Mouse (Mus musculus) cerebellum, adult 8-10 months (tissue): Measurements from ENCODE around the gene Serpina1f.
A peak's percentile ranks its signal among the peaks of the same experiment; 100 is the strongest.

Source experiments
- DNase-seq: peaks from one replicate; pipeline ENCODE4 v3.0.0; 2022

Gene Serpina1f

DNA sequence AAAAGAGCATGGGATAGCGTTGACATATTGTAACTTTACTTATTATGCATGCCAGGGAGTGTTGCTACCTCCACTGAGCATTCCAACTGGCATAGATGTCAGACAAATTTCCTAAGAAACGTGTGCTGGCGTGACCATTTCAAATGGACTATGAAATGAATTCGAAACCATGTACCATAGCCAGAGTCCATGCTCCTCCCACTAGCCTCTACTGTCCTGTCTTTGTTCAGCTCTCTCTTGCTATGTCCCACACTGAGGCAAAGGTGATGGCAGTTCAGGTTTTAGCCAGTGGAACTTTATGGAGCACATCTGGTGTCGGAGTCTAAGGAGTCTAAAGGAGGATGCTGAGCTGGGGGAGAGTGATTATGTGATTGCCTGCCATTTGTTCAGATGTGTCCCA, 35.3 kb downstream of the Serpina1f start:
- no peak for DNase-seq

DNA sequence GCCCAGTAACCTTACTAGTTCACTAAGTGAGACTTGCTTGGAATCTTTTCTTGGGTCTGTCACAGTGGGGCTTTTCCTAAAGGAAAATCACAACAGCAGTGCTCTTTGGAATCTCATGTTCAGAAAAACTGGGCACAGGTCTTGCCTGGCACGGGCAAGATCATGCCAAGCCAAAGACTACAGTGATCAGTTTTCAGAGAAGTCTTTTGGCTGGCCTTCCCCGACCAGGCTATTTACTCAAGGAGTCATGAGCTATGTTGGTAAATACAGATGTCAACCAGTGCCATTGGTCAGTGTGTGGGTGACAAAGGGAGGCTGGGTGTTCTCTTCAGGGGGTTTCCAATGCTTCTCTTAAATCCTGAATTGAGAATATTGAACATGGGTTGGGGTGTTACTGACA, 36.2 kb downstream of the Serpina1f start:
- no peak for DNase-seq

DNA sequence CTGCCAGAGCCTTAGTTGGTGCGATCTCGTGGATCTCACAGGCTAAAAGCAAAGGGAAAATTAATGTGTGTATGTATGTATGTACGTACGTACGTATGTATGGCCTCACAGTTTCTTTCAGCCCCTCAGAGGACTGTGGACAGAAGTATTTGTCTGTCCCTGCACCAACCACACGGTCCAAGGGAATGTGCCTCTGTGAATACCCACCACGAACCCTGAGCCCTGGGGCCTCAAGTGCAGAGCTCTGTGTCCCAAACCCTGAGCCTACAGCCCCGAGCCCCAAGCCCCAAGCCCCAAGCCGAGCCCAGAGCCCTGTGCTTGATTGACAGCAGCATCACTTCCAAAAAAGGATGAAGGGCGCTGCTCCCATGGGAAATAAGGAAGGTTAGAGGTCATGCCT, 37.3 kb downstream of the Serpina1f start:
- DNase-seq: no peak

DNA sequence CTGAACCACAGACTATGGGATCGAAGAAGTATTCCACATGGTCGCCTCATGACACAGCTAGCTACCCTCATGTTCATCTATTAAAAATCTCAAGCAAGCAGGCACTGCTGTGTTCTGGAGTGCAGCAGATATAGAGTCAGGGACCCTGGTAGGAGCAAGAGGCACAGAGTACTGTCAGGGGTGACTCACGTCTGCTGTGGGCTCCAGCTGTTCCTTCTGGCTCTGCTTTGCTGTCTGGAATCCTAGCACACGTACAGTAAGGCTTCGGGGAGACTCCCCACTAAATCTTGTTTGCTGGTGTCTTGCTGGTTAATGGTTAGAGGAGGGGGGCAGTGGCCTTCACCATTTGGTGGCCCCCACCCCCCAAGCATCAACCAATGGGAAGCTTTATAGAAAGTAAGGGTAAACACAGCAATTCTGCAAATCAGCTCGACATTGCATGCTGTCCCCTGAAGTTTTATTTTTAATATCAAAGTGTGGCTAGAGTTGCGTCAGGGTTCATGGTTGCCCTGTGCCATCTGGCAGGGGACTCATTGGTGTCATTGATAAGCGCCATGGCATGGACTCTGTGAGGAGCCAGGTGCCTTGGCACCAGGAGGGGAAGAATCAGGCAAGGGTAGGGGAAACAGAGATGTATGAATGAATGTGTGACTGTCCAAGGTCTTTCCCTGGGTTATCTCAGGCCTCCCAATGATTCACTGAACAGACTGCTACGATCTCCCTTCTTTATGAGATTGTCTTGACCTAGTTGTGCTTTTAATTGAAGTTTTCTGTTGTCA, 38.3 kb downstream of the Serpina1f start, which contains the start of gene Serpina6:
Serpina6 (minus strand) TSS at position 365 of the 779 bp plus-strand sequence.
- no peak for DNase-seq

DNA sequence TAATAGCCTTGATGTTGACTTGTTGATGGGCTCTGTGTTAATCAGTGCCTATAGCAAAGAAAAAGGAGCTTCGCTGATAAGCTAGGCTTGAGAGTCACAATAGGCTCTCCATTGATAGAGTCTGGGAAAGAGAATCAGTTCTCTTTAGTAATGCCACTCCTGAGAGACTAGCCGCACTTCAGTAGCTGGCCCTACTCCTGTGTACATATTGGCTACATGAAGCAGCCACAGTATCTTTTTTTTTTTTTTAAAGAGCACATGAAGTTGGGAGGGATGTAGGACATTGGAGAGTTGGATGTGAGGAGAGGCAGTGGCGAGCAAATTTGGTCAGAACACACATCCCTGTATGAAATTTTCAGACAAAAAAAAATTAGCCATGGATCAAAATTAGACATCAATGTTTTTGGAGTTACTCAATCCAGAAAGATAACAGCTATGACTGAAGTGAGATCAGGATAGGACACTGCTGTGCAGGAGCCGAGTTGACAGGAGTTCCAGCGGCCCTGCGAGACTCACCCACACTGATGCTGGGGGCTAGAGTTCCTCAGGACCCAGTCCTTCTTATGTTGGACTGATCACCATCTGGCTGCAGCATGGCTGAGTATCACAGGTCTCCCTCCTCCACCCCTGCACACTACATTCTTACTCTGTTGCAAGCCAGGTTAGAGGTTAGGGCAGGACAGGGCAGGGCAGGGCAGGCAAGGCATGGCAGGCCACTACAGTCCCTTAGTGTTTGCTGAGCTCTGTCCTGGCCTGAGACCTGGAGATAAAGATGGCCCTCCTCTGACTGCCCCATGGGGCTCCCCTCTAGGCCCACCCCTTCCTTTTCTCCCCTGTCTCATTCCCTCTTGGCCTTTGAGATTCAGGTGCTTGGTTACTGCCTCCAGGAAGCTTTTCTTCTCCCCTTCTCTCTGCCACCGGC, 39.9 kb downstream of the Serpina1f start:
- DNase-seq: no peak

DNA sequence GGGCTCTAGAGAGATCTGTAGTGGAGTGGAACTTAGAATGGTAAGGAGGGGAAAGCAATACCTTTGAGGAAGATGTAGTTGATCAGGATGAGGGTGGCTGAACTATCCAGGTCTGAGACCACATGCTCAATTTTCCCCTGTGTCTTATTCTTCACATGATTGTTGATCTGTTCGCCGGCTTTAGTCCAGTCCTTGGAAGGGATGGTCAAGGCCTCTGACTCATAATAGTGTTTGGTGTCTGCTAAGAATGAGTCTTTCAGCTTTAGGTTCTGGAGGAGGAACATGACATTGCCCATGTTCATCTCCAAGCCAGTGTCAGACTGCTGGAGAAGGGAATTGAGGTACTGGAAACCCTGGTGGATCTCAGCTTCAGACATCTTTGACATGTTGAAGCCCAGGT, 41.5 kb downstream of the Serpina1f start:
- DNase-seq: no peak

DNA sequence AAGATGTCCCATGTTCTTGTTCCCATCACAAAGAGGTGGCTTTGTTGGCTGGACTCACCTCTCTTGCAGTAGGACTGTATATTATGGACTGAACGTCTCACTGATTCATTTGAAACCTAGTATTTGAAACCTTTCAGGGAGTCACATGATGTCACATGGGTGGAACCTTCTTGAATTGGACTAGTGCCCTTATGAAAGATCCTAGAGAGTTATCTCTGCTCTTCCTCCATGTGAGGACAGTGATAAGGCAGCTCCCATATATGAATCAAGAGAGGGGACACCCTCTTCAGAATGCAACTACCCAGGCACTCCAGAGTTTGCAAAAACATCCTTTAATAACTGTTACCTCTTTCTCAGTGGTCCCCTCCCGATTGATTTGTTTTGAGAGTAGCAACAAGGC, 49.0 kb downstream of the Serpina1f start:
- DNase-seq: no peak

DNA sequence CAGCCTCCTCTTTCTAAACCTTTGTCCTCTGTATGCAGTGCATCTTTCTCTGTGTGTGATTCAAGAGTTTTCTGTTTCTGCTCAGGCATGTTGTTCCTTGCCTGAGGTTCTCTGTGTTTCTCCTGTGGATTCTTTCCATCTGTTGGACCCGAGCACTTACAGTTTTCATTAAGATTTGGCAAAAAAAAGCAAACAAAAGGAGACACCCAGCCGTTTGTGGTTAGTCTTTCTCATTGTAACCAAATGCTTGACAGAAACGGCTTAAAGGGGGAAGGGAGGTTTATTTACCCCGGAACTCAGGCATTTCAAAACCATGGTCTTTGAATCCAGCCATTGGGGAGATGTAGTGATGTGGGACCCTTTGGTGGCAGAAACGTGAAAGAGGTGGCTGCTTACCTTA, 50.7 kb downstream of the Serpina1f start:
- DNase-seq: no peak

DNA sequence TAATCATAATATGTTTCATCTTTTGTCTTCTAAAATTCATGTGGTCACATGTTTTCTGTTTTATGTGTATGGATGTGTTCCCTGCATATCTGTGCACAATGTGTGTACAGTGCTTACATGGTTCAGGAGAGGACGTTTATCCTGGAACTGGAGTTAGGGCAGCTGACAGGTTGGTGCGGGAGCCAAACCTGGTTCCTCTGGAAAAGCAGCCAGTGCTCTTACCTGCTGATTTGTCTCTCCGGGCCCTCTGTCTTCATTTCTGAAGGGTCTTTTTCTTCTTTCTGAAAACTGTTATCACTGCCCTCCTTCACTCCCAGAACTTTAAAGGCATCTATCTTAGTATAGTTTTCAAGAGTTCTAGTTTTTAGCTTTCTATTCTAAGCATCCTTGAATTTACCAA, 51.5 kb downstream of the Serpina1f start:
- no peak for DNase-seq

DNA sequence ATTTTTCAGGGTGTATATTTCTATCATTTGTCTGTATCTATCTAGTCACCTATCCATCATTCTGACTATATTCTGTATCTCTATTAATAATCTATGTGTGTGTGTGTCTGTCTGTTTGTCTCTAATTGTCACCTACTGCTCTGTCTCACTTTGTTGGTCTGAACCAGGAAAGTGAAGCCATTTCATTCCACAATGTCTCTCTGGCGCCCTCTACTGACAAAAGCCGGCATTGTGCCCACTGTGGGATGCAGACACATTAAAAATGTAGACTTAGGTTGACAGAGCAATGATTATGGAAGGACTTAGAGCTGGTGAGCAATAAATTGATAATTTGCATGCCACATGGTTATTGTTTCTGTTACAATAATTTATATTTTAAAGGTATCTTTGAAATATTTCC, 52.0 kb downstream of the Serpina1f start:
- peak; percentile 65 for DNase-seq
